Mouse (Mus musculus): ENCODE results near the gene Zbtb38.

DNA sequence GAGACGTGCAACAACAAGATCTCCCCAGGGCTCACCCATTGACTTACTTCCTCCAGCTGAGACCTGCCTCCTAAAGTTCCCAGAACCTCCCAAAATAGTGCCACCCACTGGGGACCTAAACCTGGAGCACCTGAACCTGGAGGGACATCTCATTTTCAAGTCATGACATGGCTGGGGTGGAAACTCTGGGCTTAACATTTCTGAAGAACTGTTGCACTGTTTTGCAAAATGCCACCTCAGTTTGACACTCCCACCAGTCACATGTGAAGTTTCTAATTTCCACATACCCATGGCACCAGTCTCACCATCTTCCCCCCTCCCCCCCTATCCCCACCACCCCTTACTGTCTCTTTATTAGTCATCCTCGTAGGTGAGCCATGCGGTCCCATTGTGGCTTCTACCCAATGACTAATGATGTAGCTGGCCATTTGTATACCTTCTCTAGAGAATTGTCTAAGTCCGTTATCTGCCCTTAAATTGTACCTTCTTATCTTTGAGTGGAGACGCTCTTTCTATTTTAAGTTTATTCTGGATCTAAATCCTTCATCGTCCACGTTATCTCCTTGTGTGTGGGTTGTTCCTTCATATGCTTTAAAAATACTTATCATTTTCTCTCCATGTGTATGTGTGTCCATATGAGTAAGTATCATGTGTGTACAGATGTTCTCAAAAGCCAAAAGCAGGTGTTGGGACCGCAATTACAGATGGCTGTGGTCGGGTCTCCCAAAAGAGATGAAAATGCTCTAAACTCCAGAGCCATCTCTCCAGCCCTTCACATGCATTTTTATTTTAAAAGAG is 4.2 kb upstream of the Zbtb38 start:
- TF ChIP-seq GATA1 (IDR thresholded peaks at IDR 0.05; ENCODE audit: low read length) (no peak), TAL1 (IDR thresholded peaks at IDR 0.05; ENCODE audit: low read length) (no peak)
